Mouse (Mus musculus) lung, postnatal 10 days (tissue): ENCODE measurements at regions not wholly inside any gene's neighbourhood (a gene's known extent, or its start where the extent isn't known, plus 50 kb on each side); places are given as distances from the start of the nearest gene placed in this dataset.

ENCODE experiments used
- DNase-seq: peaks from one replicate; pipeline ENCODE4 v3.0.0; 2021

- peak; percentile 21 for DNase-seq
These were observed 368.4 kb downstream of the Ankrd50 start for GRCm38 (mm10) chr3:38116071-38116787.

DNA sequence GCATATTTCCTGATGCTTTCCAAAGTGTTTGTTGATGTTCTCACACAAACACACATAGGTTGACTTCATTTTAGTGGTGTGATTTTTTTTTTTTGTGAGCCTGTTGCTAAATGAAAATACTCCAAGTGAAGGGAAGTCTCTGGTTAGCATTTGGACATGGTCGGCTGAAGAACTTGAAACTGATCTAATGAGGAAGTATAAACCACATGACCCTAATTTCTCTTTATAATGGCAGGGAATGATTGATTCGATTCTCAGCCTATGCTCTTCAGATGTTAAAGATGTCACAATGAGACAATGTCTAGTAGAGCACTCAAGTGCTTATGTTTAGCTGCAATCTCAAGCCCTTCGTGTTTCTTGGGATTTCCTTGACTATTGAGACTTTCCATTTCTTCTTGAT lies 372.1 kb downstream of the Ankrd50 start:
- DNase-seq, result no peak

DNA sequence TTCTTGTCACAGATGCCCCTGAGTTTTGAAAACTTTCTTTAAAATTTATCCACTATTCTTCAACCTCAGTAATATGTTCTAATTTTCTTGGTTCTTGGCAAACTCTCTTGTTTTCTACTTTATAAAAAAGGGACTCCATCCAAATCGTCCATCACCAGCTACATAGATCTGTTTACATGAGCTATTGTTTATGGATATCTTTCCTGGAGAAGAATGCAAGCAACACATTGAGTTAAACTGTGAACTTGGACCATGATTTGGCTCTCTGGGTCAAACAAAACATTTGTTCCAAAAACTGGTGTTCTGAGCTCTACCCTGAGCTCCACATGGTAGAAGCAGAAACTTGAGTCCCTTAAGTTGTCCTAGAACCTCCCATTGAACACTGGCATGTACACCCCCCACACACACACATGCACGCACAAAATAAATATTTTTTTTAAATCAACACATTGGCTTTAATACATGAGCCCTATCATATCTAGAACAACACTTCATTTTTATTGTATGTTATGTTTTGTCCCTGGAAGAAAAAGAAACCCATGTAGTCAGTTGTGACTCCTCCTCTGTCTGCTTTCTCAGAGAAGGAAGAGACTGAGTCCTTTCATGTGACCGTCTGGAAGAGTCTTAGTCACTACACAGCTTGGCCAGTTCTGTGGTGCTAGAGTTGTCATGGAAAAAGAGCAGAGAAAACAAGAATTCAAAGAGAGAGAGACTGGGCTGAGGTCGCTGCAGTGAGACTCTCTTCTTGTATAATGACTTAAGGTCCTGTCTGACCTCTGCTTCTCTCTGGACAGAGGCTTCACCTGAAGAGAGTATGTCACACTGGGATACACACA lies 379.4 kb downstream of the Ankrd50 start:
- peak; percentile 58 for DNase-seq

DNA sequence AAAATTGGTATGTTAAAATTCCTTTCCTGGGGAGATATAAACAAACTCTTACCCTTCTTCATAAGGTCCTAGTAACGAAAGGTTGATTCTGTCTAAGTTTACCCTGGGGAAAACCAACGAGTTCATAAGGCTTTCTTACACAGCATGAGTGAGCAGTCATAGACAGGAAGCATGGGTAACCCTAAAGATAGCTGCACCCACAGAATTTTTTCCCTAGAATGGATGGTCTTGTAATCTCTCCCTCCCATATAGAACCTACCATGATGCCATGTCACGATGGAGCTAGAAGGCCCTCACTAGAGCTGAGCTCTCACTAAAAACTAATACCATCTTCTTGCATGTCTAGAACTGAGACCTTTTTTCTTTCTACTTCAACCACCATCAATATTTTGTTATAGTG lies 380.1 kb upstream of the Gm5148 start:
- DNase-seq, result no peak

GRCm38 (mm10) chr3:38102985-38103384 lies 378.7 kb upstream of the Gm5148 start:
- peak; percentile 22 for DNase-seq

GRCm38 (mm10) chr3:38102181-38102580 lies 377.9 kb upstream of the Gm5148 start:
- DNase-seq, result no peak

GRCm38 (mm10) chr3:38094370-38094979 lies 370.2 kb upstream of the Gm5148 start:
- DNase-seq, result peak; percentile 52

- no peak for DNase-seq
These were observed 360.3 kb upstream of the Gm5148 start for GRCm38 (mm10) chr3:38084548-38084947.

DNA sequence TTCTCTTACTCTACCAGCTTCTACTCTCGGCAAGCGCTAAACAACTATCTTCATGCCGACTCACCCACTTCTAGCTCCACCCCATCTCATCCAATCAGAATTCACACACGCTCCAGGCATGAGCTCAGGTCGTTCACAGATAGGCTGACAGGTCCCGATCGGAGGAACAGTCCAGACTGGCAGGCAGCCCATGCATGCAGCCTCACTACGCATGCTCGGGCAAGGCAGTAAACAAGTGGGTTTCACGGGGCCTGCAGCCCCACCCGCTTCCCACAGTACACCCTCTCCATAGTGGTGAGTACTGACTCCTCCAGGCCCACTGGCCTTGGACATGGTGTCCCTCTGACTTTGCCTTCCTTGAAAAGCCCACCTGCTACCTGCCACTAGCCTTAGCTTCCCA lies 358.1 kb upstream of the Gm5148 start:
- DNase-seq, result peak; percentile 57

DNA sequence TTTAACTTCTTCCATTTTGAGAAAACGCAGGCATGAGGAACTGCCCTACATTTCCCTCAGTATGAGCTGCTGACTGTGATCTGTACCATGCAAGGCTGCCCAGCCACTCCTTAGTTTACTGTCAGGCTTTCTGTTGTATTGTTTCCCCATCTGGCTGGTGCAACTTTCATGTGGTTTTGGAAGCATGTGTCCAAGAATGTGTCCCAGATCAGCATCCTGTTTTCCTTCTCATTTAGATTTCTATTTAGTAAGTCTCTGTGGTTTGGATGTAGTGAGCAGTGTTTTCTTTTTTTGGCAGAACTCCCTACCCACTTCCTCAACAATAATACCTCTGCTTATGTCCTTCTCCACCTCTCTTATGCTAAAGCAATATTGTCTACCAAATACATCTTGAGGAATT lies 352.5 kb upstream of the Gm5148 start:
- peak; percentile 23 for DNase-seq

- DNase-seq, result no peak
These were observed 349.7 kb upstream of the Gm5148 start for GRCm38 (mm10) chr3:38073946-38074345.

GRCm38 (mm10) chr3:38055627-38056026 lies 331.3 kb upstream of the Gm5148 start:
- DNase-seq, result no peak

- DNase-seq, result peak; percentile 78
These were observed 328.7 kb upstream of the Gm5148 start for GRCm38 (mm10) chr3:38052941-38053340.

- DNase-seq, result peak; percentile 26
These were observed 327.5 kb upstream of the Gm5148 start for GRCm38 (mm10) chr3:38051748-38052147.

DNA sequence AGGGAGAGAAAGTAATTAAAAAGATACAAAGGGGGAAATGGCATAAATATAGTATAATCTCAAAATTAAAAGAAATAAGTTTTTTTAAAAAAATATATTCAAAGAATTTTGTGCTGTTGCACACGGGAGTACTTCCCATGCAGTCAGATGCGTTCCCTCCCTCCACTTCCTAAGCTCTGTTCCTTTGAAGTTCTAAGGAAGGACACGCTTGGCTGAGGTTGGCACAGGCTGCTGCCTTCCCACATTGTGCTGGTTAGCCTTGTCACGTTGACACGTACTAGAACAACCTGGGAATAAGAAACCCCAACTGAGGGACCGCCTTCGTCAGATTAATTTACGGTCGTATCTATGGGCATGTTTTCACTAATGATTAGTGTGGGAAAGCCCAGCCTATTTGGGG lies 326.6 kb upstream of the Gm5148 start:
- no peak for DNase-seq

- no peak for DNase-seq
These were observed 326.1 kb upstream of the Gm5148 start for GRCm38 (mm10) chr3:38050366-38050765.

- DNase-seq, result peak; percentile 63
These were observed 325.0 kb upstream of the Gm5148 start for GRCm38 (mm10) chr3:38049290-38049689.

DNA sequence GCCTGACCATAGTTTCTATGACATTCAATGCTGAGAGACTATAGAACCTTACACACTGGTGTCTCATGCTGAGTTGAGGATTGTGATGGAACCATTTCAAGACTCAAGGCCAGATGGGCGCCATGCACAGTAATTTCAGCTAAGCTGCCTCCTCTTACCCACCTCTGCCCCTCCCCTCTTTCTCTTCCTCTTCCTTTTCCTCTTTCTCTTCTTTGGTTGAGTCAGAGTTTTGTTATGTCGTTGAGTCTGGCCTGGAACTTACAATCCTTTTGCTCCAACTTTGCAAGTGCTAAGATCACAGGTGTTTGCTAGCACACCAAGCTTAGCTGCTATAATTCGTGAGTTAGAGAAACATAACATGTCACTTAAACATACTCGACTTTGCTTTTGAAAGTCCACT lies 323.2 kb upstream of the Gm5148 start:
- DNase-seq, result no peak

- DNase-seq, result no peak
These were observed 322.3 kb upstream of the Gm5148 start for GRCm38 (mm10) chr3:38046611-38047010.

- DNase-seq, result peak; percentile 42
These were observed 321.7 kb upstream of the Gm5148 start for GRCm38 (mm10) chr3:38045989-38046388.

GRCm38 (mm10) chr3:38045523-38045922 lies 321.2 kb upstream of the Gm5148 start:
- DNase-seq, result peak; percentile 29

GRCm38 (mm10) chr3:38044338-38044737 lies 320.0 kb upstream of the Gm5148 start:
- DNase-seq, result no peak

- DNase-seq, result peak; percentile 41
These were observed 318.3 kb upstream of the Gm5148 start for GRCm38 (mm10) chr3:38042614-38043013.

- DNase-seq, result no peak
These were observed 311.8 kb upstream of the Gm5148 start for GRCm38 (mm10) chr3:38036131-38036530.
